Mouse (Mus musculus) ES-E14 (cell line): ENCODE results near the gene Cuedc1.

Source experiments
- CHD2 ChIP-seq: IDR thresholded peaks from 2 replicates; pipeline ENCODE4 v1.6.1; 2014; ENCODE audit warnings: mild to moderate bottlenecking, low read depth, low read length, inconsistent platforms
- HCFC1 ChIP-seq: IDR thresholded peaks from 2 replicates; pipeline ENCODE4 v1.6.1; 2012; ENCODE audit warnings: low read length, inconsistent platforms, borderline replicate concordance; ENCODE audit not compliant: insufficient read depth
- MAFK ChIP-seq: IDR thresholded peaks from 2 replicates; pipeline ENCODE4 v1.6.1; 2014; ENCODE audit warnings: mild to moderate bottlenecking, low read depth, low read length, inconsistent platforms; ENCODE audit not compliant: insufficient read depth
- ZC3H11A ChIP-seq: IDR thresholded peaks from 2 replicates; pipeline ENCODE4 v1.6.1; 2012; ENCODE audit warnings: low read depth, mild to moderate bottlenecking, inconsistent platforms, low read length, borderline replicate concordance
- ZNF384 ChIP-seq: IDR thresholded peaks from 2 replicates; pipeline ENCODE4 v1.6.1; 2012; ENCODE audit warnings: low read depth, low read length, inconsistent platforms

- TF ChIP-seq ZC3H11A = no peak
- no peak for TF ChIP-seq MAFK
- TF ChIP-seq CHD2 = no peak
- TF ChIP-seq HCFC1 = no peak
- no peak for TF ChIP-seq ZNF384
Observed at GRCm38 (mm10) chr11:88091949-88092348, 5.9 kb upstream of the Cuedc1 start.
